Mouse (Mus musculus) CD4-positive, CD25-positive, alpha-beta regulatory T cell, adult 4 months (primary cell): ENCODE results near the gene Rab12. TPM values are rescaled to one million over a fixed set of nuclear protein-coding genes. Genes with fewer than 3 reads are reported as not detected.
A peak's percentile ranks its signal among the peaks of the same experiment; 100 is the strongest.
"Not testable (repeated sequence)": the region's sequence is repeated elsewhere in the genome, so short reads cannot be mapped to it uniquely, and the experiment has no call there.

Experiments used
- ATAC-seq: one replicate; pipeline ENCODE4 v1.8.0; 2017
- polyA plus RNA-seq, 2 experiments: library from polyadenylated mRNA; unstranded; fragments of 100-300 nt; shearing (Covaris generic); gene quantifications; one replicate each; pipeline ENCODE4 v1.2.1; 2017

Gene Rab12
- polyA plus RNA-seq = 10 to 100 TPM; 13.5 to 15.9 TPM

GRCm38 (mm10) chr17:66519554-66520553 is at the start of gene Rab12:
TSS of gene Rab12 (minus strand) at chr17:66519729.
- peak; percentile 93 for ATAC-seq

GRCm38 (mm10) chr17:66564213-66564612 is 44.7 kb upstream of the Rab12 start:
- ATAC-seq = no peak

- ATAC-seq = no peak
Observed at GRCm38 (mm10) chr17:66563551-66563950, 44.0 kb upstream of the Rab12 start.

GRCm38 (mm10) chr17:66561380-66561779 is 41.9 kb upstream of the Rab12 start:
- no peak for ATAC-seq

- no peak for ATAC-seq
Observed at GRCm38 (mm10) chr17:66558404-66559317, 39.1 kb upstream of the Rab12 start.

GRCm38 (mm10) chr17:66552690-66553089 is 33.2 kb upstream of the Rab12 start:
- no peak for ATAC-seq

- no peak for ATAC-seq
Observed at GRCm38 (mm10) chr17:66550486-66550885, 31.0 kb upstream of the Rab12 start.

- ATAC-seq = no peak
Observed at GRCm38 (mm10) chr17:66532285-66532684, 12.8 kb upstream of the Rab12 start.

- no peak for ATAC-seq
Observed at GRCm38 (mm10) chr17:66523396-66523795, 3.9 kb upstream of the Rab12 start.

- ATAC-seq = not testable (repeated sequence)
Observed at GRCm38 (mm10) chr17:66522631-66523030, 3.1 kb upstream of the Rab12 start.

- peak; percentile 57 for ATAC-seq
Observed at GRCm38 (mm10) chr17:66518877-66519553, 514 bp downstream of the Rab12 start.

- ATAC-seq = no peak
Observed at GRCm38 (mm10) chr17:66516953-66517352, 2.6 kb downstream of the Rab12 start.

GRCm38 (mm10) chr17:66514288-66514995 is 5.1 kb downstream of the Rab12 start:
- ATAC-seq = no peak

GRCm38 (mm10) chr17:66512202-66512956 is 7.2 kb downstream of the Rab12 start:
- peak; percentile 79 for ATAC-seq

GRCm38 (mm10) chr17:66510221-66510683 is 9.3 kb downstream of the Rab12 start:
- ATAC-seq = no peak

GRCm38 (mm10) chr17:66507049-66507954 is 12.2 kb downstream of the Rab12 start:
- ATAC-seq = no peak

- ATAC-seq = no peak
Observed at GRCm38 (mm10) chr17:66504964-66505363, 14.6 kb downstream of the Rab12 start.

GRCm38 (mm10) chr17:66504248-66504647 is 15.3 kb downstream of the Rab12 start:
- no peak for ATAC-seq

GRCm38 (mm10) chr17:66503466-66503865 is 16.1 kb downstream of the Rab12 start:
- ATAC-seq = no peak

- no peak for ATAC-seq
Observed at GRCm38 (mm10) chr17:66502865-66503264, 16.7 kb downstream of the Rab12 start.
